Mouse (Mus musculus) cerebellum, adult 2 months (tissue): Measurements from ENCODE around the gene Cox4i2. TPM values are rescaled to one million over a fixed set of nuclear protein-coding genes. Genes with fewer than 3 reads are reported as not detected.

ENCODE experiments used
- DNase-seq, 2 experiments: peaks; one replicate each; pipeline ENCODE4 v3.0.0; 2021
- H3K27ac ChIP-seq: fragments of 200-500 bp; 2 replicates; pipeline ENCODE4 v1.5.1; 2012; ENCODE audit warnings: low read length, control low read depth, inconsistent platforms; ENCODE audit not compliant: insufficient read depth
- H3K27me3 ChIP-seq: fragments of 200-500 bp; 2 replicates; pipeline ENCODE4 v1.6.1; 2012; ENCODE audit warnings: inconsistent platforms, mild to moderate bottlenecking, low read length, moderate library complexity; ENCODE audit not compliant: control insufficient read depth, insufficient read depth
- H3K4me1 ChIP-seq: fragments of 200-500 bp; 2 replicates; pipeline ENCODE4 v1.6.1; 2011; ENCODE audit warnings: low read length; ENCODE audit not compliant: control insufficient read depth, insufficient read depth
- H3K4me3 ChIP-seq: fragments of 200-500 bp; replicated peaks from 2 replicates; pipeline ENCODE3; 2011; ENCODE audit warnings: mild to moderate bottlenecking, low read depth, low read length, control low read depth; ENCODE audit not compliant: insufficient read depth
- CTCF ChIP-seq: fragments of 200-500 bp; IDR thresholded peaks from 2 replicates; pipeline ENCODE4 v1.5.1; 2011; ENCODE audit warnings: low read depth, mild to moderate bottlenecking, control low read depth, low read length, moderate library complexity, borderline replicate concordance; ENCODE audit not compliant: insufficient read depth
- POLR2A ChIP-seq: fragments of 200-500 bp; IDR thresholded peaks from 2 replicates; pipeline ENCODE4 v1.6.1; 2011; ENCODE audit warnings: low read length, control low read depth, borderline replicate concordance; ENCODE audit not compliant: insufficient read depth
- WGBS: fragments of 180-500 bp; shearing (Covaris S2); methylation state at CpG from one replicate; pipeline ENCODE4 v1.1.7; 2018; 5-methylcytosine and 5-hydroxymethylcytosine counted together
- polyA plus RNA-seq: library from polyadenylated mRNA; depleted of rRNA; stranded (reverse); fragments of >200 nt; gene quantifications from 2 replicates; pipeline ENCODE4 v1.2.3, GENCODE M21; 2012

Cox4i2 gene
- polyA plus RNA-seq, 1 experiment = 9.2 TPM

DNA sequence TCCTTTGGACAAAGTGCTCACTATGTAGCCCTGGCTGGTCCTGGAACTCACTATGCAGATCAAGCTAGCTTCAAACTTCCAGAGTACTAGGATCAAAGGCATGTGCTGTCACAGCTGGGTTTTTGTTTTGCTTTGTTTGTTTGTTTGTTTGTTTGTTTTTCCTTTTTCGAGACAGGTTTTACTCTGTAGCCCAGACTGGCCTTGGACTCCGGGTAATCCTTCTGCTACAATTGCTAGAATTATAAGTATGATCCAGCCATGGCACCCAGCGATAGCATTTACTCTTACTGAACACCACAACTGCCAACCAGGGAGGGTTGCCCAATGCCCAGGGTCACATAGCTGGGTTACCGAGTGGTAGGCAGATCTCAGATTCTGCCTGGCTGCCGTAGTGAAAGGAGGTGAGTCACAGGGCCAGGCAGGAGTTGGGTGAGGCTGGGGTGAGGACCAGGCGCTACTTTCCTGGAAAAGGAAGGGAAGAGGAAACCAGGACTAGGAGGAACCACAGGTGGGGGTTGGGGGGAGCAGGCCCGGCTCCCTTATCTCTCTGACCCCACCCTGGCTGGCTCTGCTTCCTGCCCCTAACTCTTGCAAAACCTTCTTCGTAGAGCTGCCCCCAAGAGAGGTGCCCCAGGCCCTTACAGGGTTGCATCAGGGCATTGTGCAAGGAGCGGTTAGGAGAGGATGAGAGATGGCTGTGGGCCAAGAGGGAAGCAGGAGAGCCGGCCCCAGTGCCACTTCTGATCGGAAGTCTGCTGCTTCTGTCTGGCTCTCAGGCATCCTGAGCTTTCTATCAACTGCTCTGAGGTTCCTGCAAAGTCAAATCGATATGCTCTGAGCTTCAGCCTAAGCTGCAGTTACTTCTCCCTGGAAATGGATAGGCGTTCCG is 12.6 kb upstream of the Cox4i2 start:
- Histone ChIP-seq H3K27ac (no peak overlapping the region), H3K4me1 (peaks cover 14% of the 10 kb centered on the region; the same call in 1 of the 2 replicates), H3K4me3 (no peak overlapping the region), H3K27me3 (no peaks in the 10 kb centered on the region)
- WGBS = 60% methylated on average over 14 of the region's 14 CpGs
- TF ChIP-seq CTCF = no peak
- no peak for TF ChIP-seq POLR2A
- no peak for DNase-seq

DNA sequence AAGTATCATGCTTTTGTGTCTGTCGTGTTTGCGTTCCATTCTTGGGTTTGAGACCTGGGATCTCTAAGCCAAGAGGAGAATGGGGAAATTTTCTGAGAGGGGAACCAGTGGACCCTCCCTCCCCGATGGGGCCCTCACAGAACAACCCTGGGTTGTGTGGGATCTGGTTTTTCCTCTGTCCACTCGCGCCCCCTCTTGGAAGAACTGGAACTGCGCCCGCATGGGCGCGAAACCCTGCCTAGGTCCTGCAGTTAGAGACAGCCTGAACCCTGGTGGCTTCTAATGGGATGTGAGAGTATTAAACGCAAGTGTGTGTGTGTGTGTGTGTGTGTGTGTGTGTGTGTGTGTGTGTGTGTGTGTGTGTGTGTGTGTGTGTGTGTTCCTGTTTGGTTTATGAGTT is 11.5 kb upstream of the Cox4i2 start:
- DNase-seq = no peak
- TF ChIP-seq CTCF = peak; percentile 33; the same call in 1 of the 2 replicates
- TF ChIP-seq POLR2A = no peak
- H3K4me1 ChIP-seq = peaks cover 7% of the 10 kb centered on the region; the same call in 1 of the 2 replicates
- H3K4me3 ChIP-seq = no peak overlapping the region
- no peak overlapping the region for H3K27ac ChIP-seq
- no peaks in the 10 kb centered on the region for H3K27me3 ChIP-seq
- WGBS = 40% methylated on average over 10 of the region's 10 CpGs

DNA sequence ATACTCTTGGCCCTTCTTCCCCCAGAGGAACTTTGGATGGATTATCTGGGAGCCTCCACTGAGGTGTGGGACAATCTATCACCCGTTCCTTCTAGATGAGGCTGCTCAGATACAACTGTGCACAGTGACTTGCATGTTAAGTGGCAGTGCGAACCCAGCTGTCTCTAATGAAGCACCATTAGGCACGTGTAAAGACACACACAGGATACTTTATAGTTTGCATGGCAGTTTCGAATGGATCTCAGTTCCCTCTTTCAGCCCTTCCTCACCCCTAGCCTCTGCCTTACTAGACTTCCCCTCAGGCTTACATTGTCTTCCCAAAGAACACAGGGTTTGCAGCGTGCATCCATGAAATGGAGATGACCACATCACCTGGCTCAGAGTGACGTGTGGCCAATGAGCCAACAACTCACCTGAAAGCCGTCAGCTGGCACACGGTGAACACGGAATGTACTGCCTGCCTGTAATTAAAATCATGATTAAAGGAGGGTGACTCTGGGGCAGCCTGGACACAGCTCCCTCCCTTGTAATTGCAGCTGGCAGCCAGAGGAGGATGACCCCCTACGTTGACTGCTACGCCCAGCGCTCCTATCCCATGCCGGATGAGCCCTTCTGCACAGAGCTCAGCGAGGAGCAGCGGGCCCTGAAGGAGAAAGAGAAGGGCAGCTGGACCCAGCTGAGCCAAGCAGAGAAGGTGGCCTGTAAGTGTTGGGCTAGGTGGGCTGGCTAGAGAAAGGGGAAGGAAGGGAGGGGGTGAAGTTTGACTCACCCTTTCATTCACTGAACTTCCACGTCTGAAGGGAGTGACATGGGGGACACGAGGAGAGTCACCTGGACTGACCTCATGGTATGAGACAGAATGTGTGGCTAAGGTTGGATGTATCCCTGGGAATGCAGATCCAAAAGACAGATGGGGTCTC is 2.8 kb downstream of the Cox4i2 start:
- DNase-seq = no peak
- H3K27ac ChIP-seq = no peak overlapping the region
- H3K27me3 ChIP-seq = no peaks in the 10 kb centered on the region
- peaks cover 22% of the 10 kb centered on the region for H3K4me1 ChIP-seq
- TF ChIP-seq CTCF = no peak
- no peak for TF ChIP-seq POLR2A
- WGBS = 63% methylated on average over 17 of the region's 17 CpGs
- H3K4me3 ChIP-seq = no peak overlapping the region

DNA sequence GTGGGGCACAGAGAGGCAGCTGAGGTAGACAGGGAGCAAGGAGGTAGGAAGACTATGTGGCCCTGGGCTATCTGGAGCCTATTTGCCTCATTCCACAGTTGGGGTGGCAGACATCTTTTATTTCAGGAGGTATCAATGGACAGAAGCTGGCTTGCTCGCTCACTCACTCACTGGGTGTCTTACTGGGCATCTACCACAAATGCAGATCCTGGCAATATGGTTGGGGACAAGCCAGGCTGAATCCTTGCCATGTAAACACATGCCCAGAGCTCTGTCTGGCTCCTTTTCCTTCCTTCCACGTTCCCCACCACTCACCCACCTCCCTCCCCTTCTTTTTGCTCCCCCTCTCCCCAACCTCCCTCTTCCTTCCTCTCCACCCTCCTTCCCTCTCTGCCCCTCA is 3.5 kb downstream of the Cox4i2 start:
- peak; percentile 62 to 81 for DNase-seq
- Histone ChIP-seq H3K27ac (no peak overlapping the region), H3K4me3 (no peak overlapping the region), H3K4me1 (peaks cover 22% of the 10 kb centered on the region), H3K27me3 (no peaks in the 10 kb centered on the region)
- TF ChIP-seq CTCF = no peak
- no peak for TF ChIP-seq POLR2A
- WGBS = 8% methylated on average over 2 of the region's 2 CpGs

DNA sequence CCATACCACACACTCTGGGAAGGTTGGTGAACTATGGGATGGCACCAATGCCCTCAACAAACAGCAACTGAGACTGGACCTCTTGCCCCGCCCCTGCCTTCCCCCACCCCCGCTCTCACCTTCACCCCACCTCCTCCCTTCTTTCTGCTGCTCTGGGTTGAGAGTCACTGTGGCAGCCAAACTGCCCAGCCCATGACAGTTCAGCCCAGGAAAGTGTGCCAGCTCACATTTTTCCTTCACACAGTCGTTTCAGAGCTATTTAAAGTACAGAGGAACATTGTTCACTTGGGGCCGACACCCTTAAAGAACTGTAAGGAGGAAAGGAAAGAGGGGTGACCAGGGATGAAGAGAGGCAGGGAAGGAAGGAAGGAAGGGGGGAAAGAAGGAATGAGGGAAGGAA is 4.4 kb downstream of the Cox4i2 start:
- TF ChIP-seq CTCF (no peak), POLR2A (no peak)
- Histone ChIP-seq H3K4me3 (no peak overlapping the region), H3K4me1 (peaks cover 22% of the 10 kb centered on the region), H3K27ac (no peak overlapping the region), H3K27me3 (no peaks in the 10 kb centered on the region)
- DNase-seq = no peak
- 58% methylated on average over 4 of the region's 4 CpGs for WGBS

DNA sequence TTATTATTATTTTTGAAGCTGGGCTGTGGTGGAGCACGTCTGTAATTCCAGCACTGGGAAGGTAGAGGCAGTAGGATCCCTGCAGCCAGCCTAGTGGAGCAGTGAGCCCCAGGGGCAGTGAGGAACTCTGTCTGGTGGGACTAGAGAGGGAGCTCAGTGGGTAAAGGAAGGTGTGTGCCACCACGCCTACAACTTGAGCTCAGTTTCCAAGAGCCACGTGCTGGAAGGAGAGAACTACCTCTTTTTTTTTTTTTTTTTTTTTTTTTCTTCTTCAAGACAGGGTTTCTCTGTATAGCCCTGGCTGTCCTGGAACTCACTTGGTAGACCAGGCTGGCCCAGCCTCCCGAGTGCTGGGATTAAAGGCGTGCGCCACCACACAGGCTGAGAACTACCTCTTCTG is 9.3 kb downstream of the Cox4i2 start:
- Histone ChIP-seq H3K4me3 (no peak overlapping the region), H3K27ac (no peak overlapping the region), H3K4me1 (peaks cover 3% of the 10 kb centered on the region), H3K27me3 (no peaks in the 10 kb centered on the region)
- no peak for TF ChIP-seq CTCF
- TF ChIP-seq POLR2A = no peak
- 91% methylated on average over 6 of the region's 6 CpGs for WGBS
- no peak for DNase-seq

DNA sequence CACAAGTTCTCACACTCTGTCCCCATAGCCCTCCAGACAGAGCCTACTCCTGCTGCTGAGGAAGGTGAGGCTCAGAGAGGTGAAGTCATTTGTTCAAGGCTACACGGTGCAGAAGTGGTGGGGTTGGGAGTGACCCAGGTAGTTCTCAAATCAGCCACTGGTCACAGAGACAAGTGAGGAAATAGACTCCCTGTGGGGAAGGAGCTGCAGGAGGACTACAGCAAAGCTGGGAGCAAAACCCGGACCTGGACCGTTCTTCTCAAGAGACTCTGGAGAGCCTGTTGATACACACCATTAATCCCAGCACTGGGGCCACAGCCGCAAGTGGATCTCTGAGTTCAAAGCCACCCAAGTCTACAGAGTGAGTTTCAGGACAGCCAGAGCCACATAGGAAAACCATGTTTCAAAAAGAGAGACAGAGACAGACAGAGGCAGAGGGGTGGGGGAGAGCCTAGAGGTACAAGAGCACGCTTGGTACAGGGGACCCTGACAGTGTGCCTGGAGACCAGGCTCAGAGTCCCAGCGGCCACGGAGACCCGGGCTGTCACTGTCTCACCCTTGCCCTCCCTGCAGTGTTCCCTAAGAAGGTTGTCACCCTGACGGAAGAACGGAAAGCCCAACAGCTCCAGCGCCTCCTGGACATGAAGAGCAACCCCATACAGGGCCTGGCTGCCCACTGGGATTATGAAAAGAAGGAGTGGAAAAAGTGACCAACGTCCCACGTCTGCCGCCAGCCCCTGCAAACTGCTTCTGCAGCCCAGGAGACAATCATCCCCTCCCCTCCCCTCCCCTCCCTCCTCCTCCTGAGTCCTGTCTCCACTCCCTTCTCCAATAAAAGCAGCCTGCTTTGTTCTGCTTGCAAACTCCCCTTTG is 10.4 kb downstream of the Cox4i2 start:
- peaks cover 3% of the 10 kb centered on the region; the same call in 1 of the 2 replicates for H3K4me1 ChIP-seq
- WGBS = 35% methylated on average over 14 of the region's 14 CpGs
- TF ChIP-seq POLR2A = no peak
- no peak for TF ChIP-seq CTCF
- H3K27ac ChIP-seq = no peak overlapping the region
- no peak overlapping the region for H3K4me3 ChIP-seq
- no peaks in the 10 kb centered on the region for H3K27me3 ChIP-seq
- no peak for DNase-seq
